Mouse (Mus musculus) fat pad, adult 2 months (tissue): Measurements from ENCODE around the gene Dnaja3.
"Not testable (repeated sequence)": the region's sequence is repeated elsewhere in the genome, so short reads cannot be mapped to it uniquely, and the experiment has no call there.

Source experiments
- DNase-seq: peaks from one replicate; pipeline ENCODE4 v3.0.0-alpha.2; 2011; ENCODE audit warnings: low read depth, low spot score; ENCODE audit errors: extremely low read depth

The Dnaja3 gene

DNA sequence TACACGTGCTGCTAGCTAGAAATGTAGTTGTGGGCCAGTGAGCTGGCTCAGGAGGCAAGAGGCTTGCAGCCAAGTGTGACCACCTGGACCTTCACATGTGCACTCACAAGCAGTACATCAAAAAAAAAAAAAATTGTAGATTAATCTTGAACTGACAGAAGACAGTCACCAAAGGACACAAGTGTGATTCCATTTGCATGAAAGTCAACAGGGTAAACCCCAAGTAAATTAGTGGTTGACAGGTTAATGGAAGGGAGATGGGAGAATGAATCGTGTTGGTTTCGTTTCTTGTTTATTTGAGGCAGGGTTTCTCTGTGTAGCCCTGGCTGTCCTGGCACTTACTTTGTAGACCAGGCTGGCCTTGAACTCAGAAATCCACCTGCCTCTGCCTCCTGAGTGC, 78.1 kb downstream of the Dnaja3 start:
- DNase-seq: no peak

DNA sequence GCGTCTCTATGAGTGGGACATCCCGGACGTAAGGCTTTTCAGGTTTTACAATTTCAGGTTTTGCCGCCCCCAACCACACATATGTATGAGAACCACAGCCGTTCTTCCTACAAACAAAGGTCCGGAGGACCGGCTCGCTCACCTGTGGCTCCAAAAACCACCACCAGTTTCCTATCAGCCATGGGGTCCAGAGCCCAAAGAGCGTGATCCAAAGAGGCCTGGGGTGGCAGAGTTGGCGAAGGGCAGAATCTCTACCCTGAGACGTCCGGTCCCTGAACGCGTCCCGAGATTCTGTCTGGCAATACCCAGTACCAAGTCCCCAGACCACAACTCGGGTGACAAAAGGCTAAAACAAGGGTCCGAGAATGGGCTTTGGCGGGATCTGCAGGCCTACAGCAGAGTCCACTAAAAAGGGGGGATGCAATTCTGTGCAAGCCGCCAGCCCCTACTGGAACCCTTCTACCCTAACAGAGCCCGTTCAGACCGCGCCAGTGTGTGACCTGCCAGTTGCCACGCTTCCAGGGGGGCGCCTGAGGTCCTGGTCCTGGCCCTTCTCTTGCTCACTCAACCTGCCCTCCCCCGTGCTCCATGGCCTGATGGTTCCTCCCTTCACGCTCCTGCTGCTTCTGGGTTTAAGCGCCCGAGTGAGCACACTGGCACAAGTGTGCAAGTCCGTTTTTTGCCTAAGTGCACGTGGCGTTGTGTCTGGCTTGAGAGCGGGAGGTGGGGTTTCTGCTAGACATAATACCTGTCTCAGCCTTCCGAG, 79.1 kb downstream of the Dnaja3 start, which contains the start of gene Nmral1:
Gene Nmral1 (minus strand): TSS at position 604 of the 766 bp plus-strand sequence.
- DNase-seq: no peak

DNA sequence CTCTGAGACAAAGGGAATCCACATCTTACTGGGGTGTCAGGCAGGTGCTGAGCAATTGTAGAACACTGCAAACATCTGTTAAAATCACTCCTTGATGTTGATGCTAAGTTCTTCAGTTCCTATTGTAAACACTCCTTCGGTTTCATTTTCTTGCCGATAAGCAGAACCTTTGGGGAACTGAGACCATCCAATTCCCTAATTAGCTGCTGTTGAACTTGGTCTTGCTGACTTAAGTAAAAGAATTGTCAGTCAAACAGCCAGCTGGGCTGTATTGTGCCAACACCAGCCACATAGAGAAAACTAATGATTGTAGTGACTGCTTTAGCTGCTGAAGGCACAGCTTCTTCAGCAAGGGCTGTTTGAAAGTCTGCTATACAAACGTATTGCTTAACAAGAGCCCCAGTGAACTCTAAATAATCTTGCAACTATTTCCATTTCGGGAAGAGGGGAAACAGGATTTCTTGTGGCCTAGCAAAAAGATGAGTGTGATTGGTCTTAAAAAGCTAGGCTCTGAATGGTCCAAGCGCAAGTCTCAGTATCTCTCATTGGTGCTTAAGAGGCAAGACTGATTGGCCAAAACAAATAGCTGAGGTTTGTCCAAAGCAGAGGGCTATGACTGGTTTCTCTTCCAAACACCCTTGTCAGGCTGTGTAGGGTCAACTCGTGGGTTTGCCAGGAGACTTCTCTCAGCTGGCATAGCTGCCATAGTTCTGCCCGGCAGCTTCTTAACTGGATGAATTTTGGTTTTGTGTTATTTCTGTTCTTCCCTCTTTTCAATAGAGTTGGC, 82.5 kb downstream of the Dnaja3 start:
- no peak for DNase-seq

DNA sequence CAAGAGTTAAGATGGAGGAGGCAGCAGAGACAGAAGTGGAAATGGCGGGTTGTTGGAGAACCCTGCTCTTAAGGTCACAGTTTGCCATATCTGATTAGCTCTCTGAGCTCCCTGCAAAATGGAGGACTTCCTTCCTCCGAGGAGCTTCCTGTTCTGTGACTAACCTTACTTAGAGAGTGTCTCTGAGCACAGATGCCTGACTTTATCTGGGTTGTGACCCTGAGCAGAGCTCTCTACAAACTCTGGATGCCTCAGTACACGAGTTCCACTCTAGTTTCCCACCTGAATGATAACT, 83.1 kb downstream of the Dnaja3 start:
- DNase-seq: no peak

DNA sequence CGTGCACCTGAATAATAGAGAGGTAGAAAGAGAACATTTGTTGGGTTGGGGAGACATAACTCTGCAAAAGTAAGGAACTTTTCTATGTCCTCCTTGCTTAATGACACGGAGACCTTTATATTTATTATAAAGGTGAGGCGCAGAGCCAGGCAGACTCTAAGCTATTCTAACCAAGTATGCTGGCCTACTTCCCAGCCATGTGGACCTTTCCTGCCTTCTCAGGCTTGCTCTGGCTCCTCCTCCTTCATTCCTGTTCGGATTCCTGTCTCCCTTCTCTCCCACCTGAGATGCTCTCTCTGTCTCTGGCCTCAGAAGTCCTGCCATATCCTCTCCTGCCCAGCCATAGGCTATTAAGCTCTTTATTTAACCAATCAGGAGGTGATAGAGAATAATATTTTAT, 85.5 kb downstream of the Dnaja3 start:
- no peak for DNase-seq

DNA sequence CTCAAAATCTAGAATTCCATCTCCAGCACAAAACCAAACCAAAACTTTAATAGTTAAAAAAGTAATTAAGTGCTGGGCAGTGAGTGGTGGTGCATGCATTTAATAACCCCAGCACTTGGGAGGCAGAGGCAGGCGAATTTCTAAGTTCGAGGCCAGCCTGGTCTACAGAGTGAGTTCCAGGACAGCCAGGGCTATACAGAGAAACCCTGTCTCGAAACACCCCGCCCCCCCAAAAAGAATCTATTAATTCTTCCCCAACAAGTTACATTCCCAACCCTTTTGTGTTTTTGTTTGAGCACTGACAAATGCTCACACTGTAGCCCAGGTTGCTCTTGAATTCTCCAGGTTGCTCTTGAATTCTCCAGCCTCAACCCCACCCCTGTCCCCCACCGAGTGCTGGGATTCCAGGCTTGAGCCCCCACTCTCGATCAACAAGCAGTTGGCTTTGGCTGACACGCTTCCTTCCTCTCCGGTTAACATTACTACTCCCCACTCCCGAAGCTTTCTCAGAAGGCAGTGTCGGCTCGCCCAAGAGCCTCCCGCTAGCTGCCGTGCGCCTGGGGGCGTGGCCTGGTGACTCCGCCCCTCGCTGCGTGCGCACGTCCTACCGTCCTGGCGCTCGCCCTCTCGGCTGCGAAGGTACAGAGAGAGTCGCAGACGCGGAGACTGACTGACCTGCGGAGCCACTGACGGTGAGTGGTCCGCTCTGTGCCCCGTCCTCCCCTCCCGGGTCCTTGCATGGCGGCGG, 86.2 kb downstream of the Dnaja3 start, which contains the start of gene Hmox2:
Gene Hmox2 (plus strand): TSS at position 582 of the 748 bp plus-strand sequence.
- DNase-seq: no peak

DNA sequence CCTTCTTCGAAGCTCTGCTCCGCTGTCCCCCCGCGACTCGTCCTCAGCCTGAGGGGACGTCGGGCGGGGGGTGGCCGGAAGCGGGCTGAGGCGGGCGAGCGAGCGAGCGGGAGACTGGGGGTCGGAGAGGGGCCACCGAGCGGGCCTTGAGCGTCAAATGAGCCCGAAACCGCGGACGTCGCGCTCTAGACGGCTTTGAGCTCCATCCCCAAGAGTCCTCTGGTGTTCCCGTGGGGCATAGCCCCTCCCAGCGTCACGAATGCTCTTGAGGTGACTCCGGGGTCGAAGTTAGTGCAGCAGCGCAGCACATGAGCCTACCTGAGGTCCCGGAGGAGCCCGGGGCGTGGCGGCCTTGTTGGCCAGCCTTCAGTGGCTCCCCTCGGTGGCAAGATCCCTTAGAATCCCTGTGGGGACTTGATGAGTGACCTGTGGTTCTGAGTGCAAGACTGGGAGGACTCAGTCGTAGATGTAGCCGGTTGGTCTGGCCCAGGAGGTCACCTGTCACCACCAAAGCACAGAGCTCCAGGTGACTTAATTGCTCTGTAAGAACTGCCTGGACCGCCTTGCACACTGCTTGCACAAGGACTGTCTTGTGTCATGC, 86.8 kb downstream of the Dnaja3 start:
- DNase-seq: peak; percentile 61

DNA sequence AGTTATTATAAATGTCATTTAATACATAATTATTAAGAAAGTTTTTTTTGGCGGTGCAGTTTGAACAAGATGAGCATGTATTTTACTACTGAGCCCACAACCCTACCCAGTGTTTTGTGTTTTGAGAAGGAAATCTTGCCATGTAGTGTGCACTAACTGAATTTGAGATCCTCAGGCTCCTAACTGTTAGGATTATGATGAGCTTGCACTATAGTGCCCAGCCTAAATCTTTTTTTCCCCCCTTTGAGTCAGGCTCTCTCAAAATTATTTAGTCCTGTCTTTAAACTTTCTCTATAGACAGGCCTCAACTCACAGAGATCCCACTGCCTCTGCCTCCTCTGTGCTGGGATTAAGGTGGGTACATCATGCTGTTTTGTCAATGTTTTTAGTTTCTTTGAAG, 87.7 kb downstream of the Dnaja3 start:
- DNase-seq: no peak

DNA sequence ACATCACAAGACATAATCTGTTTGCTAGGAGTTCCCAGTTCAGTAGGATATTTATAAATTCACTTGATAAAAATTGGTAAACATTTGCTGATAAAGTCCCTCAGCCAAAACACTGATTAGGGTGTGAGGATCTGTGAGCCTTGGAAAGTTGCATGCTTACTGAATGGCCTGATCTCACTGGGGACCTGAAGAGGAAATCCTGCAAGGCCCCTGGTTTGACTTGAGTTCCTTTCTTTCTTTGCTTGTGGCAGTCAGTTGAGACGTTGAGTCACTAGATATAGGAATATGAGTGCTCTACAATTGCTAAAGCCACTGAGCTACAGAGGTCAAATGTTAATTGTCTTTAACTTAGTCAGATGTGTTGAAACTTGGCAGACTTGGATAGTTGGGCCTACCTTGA, 88.2 kb downstream of the Dnaja3 start:
- DNase-seq: peak; percentile 46

DNA sequence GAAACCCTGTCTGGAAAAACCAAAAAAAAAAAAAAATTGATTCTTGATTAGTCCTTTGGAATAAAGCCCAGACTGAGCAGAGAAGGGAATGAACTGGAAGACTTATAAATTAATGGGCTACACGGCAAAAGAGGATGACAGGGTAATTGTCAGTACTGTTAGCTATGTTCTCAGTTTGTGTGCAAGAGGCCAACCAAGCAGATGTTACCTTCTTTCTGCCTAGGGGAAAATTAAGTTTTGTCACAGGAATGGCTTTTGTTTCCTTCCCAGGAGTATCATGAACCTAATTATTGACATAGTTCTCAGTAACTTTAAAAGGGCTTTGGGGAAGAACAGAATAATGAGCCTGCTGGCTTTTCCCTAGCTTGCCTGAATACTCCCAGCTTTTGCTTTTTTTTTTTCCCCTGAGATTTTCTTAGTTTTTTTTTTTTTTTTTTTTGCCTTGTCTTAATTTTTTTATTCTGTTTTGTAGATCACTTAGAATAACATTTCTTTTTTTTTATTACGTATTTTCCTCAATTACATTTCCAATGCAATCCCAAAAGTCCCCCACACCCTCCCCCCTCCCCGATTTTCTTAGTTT, 91.1 kb downstream of the Dnaja3 start:
- no peak for DNase-seq

DNA sequence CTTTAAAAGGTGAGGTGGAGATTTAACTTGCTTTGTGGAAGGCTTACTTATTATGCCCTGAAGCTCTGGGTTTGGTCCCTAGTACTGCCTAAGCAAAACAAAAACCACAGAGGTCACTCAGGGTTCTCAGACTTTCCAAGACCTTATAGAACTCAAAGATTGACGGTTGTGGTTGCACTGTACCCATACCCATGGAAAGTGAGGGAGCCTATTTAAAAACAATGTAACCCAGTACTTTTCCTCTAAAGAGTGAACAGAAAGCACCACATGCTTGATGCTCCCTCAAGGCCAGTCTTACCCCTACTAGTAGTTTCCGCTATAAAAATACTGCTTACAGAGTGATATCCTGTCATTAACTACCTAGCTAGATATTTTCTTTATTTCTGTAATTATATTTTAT, 96.5 kb downstream of the Dnaja3 start:
- no peak for DNase-seq

DNA sequence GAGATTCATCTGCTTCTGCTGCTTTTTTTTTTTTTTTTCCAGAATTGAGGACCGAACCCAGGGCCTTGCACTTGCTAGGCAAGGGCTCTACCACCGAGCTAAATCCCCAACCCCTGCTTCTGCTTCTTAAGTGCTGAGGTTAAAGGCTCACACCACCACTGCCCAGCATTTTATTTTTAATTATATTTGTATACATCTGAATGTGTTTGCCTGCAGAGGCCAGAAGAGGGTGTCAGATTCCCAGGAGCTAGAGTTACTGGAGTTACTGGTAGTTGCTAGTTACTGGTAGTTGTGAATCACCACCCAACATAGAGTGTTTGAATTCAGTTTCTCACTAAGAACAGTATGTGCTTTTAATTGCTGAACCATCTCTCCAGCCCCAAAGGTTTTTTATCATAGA, 100.2 kb downstream of the Dnaja3 start:
- no peak for DNase-seq

DNA sequence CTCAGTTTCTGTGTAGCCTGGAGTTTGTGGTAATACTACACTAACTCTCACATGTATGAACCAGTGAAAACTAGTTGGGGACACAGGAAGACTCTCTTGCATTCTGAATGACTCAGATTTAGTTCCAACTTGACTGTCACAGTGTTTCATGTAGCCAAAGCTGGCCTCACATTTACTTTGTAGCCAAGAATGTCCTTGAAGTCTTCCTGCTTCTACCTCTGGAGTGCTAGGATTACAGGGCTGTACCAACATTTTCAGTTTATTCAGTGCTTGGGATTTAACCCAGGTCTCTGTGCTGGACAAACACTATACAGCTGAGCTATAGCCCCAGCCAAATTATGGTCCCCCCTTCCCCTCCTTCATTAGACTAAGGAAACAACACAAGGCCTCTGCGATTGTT, 102.4 kb downstream of the Dnaja3 start:
- DNase-seq: no peak

DNA sequence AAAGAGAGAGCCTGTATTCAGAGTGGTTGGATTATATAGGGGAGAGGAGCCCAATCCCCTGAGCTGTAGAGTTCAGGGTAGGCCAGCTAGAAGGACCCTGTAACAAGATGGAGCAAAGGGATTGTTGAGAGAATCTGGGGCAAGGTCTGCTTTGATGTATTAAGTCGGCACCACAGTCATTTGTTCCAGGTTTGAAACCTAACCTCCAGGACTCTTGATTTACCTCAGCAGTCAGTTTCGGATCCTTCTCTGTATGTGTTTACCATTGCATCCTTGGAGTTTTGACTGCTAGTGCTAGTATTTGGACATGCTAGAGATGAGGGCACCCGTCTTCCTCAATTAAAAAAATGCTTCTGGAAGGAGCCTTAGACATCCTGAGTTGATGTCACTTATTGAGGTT, 112.4 kb downstream of the Dnaja3 start:
- no peak for DNase-seq

DNA sequence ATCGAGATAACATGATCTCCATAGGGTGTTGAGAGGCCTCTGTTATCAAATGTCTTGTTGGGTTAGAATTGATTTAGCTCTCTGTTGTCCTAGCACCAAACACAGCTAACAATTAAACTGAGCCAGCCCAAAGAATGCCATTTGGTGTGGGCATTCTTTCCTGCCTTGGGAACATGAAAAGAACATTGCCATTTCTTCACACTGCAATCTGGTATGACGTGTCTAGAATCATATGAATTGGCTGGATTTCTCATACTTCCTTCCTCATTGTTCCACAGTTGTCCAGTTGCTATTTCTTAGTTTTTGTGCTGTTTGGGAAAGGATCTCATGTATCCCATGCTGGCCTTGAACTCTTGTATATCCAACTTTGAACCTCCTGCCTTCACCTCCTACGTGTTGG, 114.3 kb downstream of the Dnaja3 start:
- no peak for DNase-seq

DNA sequence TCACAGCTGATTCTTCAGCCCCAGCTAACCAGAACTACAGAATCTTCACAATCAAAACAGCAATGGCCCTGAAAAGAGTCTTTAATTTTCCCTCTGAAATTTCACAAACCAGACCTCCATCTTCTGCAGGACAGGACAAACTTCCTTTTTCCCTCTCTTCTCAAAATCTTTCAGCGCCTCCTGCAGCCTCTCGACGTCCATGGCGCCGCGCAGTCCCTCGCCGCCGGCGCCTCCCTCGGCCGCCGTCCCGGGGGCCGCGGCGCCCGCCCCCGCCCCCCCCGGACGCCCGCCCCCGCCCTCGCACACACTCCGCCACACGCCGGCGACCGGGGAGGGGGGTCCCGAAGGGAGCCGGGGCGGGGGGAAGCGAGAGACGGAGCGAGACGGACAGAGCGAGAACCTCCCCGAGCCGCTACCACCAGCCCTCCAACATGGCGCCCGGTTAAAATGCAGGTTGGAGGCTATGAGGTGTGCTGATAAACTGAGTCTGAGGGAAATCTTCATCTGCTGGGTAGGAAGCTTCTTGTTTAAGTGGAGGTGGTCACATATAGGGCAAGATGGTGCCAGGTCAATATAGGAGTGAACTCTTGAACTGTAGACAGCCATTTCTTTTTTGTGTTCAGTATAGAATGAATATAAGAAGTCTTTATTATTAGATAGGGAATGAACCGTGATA, 117.0 kb downstream of the Dnaja3 start:
- DNase-seq: not testable (repeated sequence)
